Mouse (Mus musculus) c-Kit-negative CD71-positive TER-119-positive erythroid progenitor cells, embryonic 14.5 days (primary cell): ENCODE data around the gene Xirp1.

Source experiments
- DNase-seq: peaks from one replicate; pipeline ENCODE4 v3.0.0-alpha.2; 2013; ENCODE audit warnings: low read depth, low spot score

Xirp1 gene

DNA sequence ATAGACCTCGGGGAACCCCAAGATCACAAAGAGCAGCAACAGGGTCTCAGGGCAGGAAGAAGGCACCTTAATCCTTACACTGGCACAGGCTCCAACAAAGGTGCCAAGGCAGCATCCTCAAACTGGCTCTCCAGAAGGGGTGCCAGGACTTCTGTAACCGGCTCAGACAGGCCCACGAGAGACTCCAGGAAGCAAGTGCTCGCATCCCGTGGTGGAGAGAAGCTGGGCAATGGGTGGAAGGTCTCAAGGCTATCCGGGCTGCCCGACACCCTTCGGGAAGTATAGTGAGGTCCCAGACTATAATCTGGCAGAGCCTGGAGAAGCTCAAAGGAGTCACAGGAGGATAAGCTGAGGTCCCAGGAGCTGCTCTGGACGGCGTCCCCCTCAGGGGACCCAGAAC is 51.2 kb downstream of the Xirp1 start:
- no peak for DNase-seq

DNA sequence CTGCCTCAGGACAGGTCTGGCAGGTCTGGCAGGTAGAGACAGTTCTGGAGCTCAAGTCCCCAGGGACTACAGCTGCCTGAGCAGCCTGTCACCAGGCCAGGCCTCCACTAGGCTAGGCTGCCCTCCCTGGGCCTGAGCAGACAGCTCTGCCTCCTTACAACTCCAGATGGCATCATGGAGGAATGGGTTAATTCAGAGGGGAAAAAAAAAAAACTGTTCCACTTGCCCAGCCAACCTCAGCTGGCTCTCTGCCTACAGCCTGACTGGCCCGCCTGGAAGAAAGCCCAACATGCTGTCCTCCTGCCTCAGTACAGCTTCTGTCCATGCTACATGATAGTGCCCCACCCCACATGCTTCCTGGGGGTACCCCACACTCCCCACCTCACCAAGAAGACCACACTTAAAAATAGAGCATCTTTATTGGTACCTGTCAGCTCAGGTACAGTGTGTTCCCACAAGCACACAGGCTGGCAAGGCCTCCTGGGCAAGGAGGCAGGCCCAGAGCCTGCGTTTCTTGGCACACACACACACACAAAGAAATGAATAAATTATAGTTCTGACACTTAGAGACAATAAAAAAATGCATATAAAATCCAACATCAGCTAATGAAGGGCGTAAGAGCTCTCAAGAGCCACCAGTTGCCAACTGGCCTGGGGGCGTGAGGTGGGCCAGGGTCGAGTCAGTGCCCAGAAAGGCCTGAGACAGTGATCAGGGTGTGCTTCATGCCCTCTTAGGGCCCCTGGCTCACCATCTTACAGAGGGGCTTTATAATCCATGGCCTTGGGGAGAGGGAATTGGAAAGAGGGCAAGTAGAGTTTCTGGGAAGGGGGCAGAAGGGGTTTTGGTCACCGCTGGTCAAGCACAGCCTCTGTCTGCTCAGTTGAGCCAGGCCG is 52.4 kb downstream of the Xirp1 start:
- no peak for DNase-seq

GRCm38 (mm10) chr9:119970221-119970620 is 53.2 kb downstream of the Xirp1 start:
- DNase-seq, result no peak

- no peak for DNase-seq
Measured at GRCm38 (mm10) chr9:119969811-119970210, 53.6 kb downstream of the Xirp1 start.

- no peak for DNase-seq
Measured at GRCm38 (mm10) chr9:119966221-119966910, 57.0 kb downstream of the Xirp1 start.

DNA sequence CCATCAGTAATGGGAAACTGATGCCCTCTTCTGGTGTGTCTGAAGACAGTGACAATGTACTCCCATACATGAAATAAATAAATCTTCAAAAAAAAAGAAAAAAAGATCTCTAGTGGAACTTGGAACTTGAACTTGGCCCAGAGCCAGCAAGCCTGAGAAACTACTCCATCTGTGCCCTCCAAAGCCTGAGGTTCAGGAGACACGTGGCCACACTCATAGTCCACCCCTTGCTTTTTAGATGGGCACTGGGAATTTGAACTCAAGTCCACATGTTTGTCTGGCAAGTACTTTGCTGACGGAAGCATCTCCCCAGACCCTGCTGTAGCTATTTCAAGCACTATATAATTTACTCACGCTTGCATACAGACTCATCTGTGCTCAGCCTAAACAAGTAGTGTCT is 58.2 kb downstream of the Xirp1 start:
- no peak for DNase-seq

DNA sequence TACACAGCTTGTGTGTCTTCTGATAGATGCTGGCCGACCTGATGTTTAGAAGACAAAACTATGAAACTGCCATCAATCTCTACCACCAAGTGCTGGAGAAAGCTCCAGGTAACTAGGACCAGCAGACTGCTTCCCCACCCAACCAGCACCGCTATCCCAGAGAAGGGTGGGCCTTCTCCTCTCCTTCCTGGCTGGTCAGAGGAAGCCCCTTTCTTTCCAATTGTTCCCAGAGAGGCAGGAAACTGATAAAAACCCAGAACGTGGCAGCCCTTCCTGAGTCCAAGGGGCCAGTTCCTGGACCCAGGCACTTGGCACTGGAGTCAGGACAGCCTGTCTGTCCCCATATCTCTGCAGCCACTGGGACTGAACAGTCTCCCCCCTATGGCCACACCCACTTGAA is 59.2 kb downstream of the Xirp1 start:
- DNase-seq, result no peak
